12 mouse cellular contexts compared by ENCODE assay signal in genomic region chr5:120437539-120437938, GRCm38 (mm10). TPM values are rescaled to one million over a fixed set of nuclear protein-coding genes. Genes with fewer than 3 reads are reported as not detected.
DNase-seq lines count a peak whose midpoint lies in the region; ATAC-seq lines count a peak whose summit lies in the region.
"Had no signal": no experiment of that assay in that cellular context is flagged by ENCODE, and none has a peak within 500 bp of the region (broad histone marks: within the 10 kb centered on the region; RNA-seq: fewer than 3 reads in every experiment).

No protein-coding gene starts in this region.

- no peak for DNase-seq in heart, adult 9 months (ENCODE audit: low spot score in 2 of 2)
- no peak for DNase-seq in embryonic facial prominence, embryonic 14.5 days (ENCODE audit: low spot score)
- DNase-seq in limb, embryonic 10.5 days (ENCODE audit: low spot score), result no peak
- no peak for DNase-seq in urinary bladder, adult 18-20 months (ENCODE audit: low spot score in 2 of 2)
- no peak for DNase-seq in layer of hippocampus, postnatal 36 days
- no peak for DNase-seq in adrenal gland, postnatal 14 days
- DNase-seq: kidney, postnatal 36 days; lung, postnatal 14 days had no signal

- H3K9me3 ChIP-seq in heart, embryonic 12.5 days (replicated peaks), result no peaks in the 10 kb centered on the region
- no peaks in the 10 kb centered on the region for H3K9me3 ChIP-seq in embryonic facial prominence, embryonic 14.5 days (ENCODE audit: control insufficient read depth, low read length)
- no peaks in the 10 kb centered on the region for H3K9me3 ChIP-seq in limb, embryonic 10.5 days (replicated peaks)
- no peaks in the 10 kb centered on the region for H3K9me3 ChIP-seq in neural tube, embryonic 14.5 days (ENCODE audit: control insufficient read depth, low read length)
- H3K9me3 ChIP-seq: embryonic facial prominence, embryonic 15.5 days had no signal

- peaks cover 34% of the 10 kb centered on the region for H3K4me1 ChIP-seq in heart, embryonic 12.5 days (replicated peaks)
- no peaks in the 10 kb centered on the region for H3K4me1 ChIP-seq in embryonic facial prominence, embryonic 14.5 days (ENCODE audit: control insufficient read depth, insufficient read depth, low read length)
- H3K4me1 ChIP-seq in limb, embryonic 10.5 days, result peaks cover 41% of the 10 kb centered on the region
- H3K4me1 ChIP-seq in neural tube, embryonic 14.5 days (ENCODE audit: control insufficient read depth, insufficient read depth, low read length), result peaks cover 8% of the 10 kb centered on the region

- peak overlapping the region; percentile 42 for H3K4me2 ChIP-seq in heart, embryonic 12.5 days
- peak overlapping the region; percentile 15; the same call in 1 of the 2 replicates for H3K4me2 ChIP-seq in embryonic facial prominence, embryonic 14.5 days (ENCODE audit: low read depth, low read length)
- peak overlapping the region; percentile 74 for H3K4me2 ChIP-seq in neural tube, embryonic 14.5 days (ENCODE audit: low read depth, low read length)

- peaks cover 92% of the 10 kb centered on the region for H3K27me3 ChIP-seq in heart, embryonic 12.5 days (replicated peaks)
- H3K27me3 ChIP-seq in embryonic facial prominence, embryonic 14.5 days (replicated peaks; ENCODE audit: control insufficient read depth, insufficient read depth, low read length), result peaks cover 92% of the 10 kb centered on the region
- peaks cover 95% of the 10 kb centered on the region for H3K27me3 ChIP-seq in limb, embryonic 10.5 days (ENCODE audit: low read depth, poor library complexity, severe bottlenecking)
- peaks cover 24% of the 10 kb centered on the region for H3K27me3 ChIP-seq in neural tube, embryonic 14.5 days (ENCODE audit: control insufficient read depth, insufficient read depth, low read length)

- H3K4me3 ChIP-seq in heart, embryonic 12.5 days, result peak overlapping the region; percentile 27
- H3K4me3 ChIP-seq in embryonic facial prominence, embryonic 14.5 days (ENCODE audit: low read depth, low read length), result no peak overlapping the region; the same call in 1 of the 2 replicates
- peak overlapping the region; percentile 29 for H3K4me3 ChIP-seq in limb, embryonic 10.5 days
- peak overlapping the region; percentile 53 for H3K4me3 ChIP-seq in neural tube, embryonic 14.5 days (ENCODE audit: low read depth, low read length)
- H3K4me3 ChIP-seq: embryonic facial prominence, embryonic 15.5 days had no signal

- H3K9ac ChIP-seq in heart, embryonic 12.5 days, result no peak overlapping the region
- 0 out of 2 replicates have a peak overlapping the region, but pooled peaks have one; percentile 14 for H3K9ac ChIP-seq in embryonic facial prominence, embryonic 14.5 days (ENCODE audit: low read depth, low read length)
- H3K9ac ChIP-seq in neural tube, embryonic 14.5 days (replicated peaks; ENCODE audit: low read depth, low read length), result peak overlapping the region; percentile 89
- H3K9ac ChIP-seq: embryonic facial prominence, embryonic 15.5 days had no signal

- no peak overlapping the region for H3K27ac ChIP-seq in heart, embryonic 12.5 days (ENCODE audit: poor library complexity, severe bottlenecking)
- no peak overlapping the region for H3K27ac ChIP-seq in embryonic facial prominence, embryonic 14.5 days (replicated peaks; ENCODE audit: low read depth, low read length)
- H3K27ac ChIP-seq in limb, embryonic 10.5 days, result 0 out of 2 replicates have a peak overlapping the region, but pooled peaks have one; percentile 42
- peak overlapping the region; percentile 91 for H3K27ac ChIP-seq in neural tube, embryonic 14.5 days (ENCODE audit: low read depth, low read length)
- H3K27ac ChIP-seq: embryonic facial prominence, embryonic 15.5 days had no signal

- 2% methylated on average over 17 of the region's 17 CpGs for WGBS in heart, embryonic 12.5 days
- 2% methylated on average over 16 of the region's 17 CpGs for WGBS in embryonic facial prominence, embryonic 14.5 days
- WGBS in limb, embryonic 10.5 days, result 1% methylated on average over 17 of the region's 17 CpGs
- WGBS in neural tube, embryonic 14.5 days, result under 1% methylated on average over 17 of the region's 17 CpGs

- no peak for ATAC-seq in heart, embryonic 12.5 days (ENCODE audit: insufficient number of reproducible peaks, low FRiP score)
- ATAC-seq in embryonic facial prominence, embryonic 14.5 days (ENCODE audit: low read depth), result no peak
- no peak for ATAC-seq in neural tube, embryonic 14.5 days (ENCODE audit: low read depth)

- no peaks in the 10 kb centered on the region for H3K36me3 ChIP-seq in heart, embryonic 12.5 days
- no peaks in the 10 kb centered on the region for H3K36me3 ChIP-seq in embryonic facial prominence, embryonic 14.5 days (ENCODE audit: control insufficient read depth, insufficient read depth, low read length)
- H3K36me3 ChIP-seq in limb, embryonic 10.5 days, result no peaks in the 10 kb centered on the region
- no peaks in the 10 kb centered on the region for H3K36me3 ChIP-seq in neural tube, embryonic 14.5 days (ENCODE audit: control insufficient read depth, insufficient read depth, low read length)
- H3K36me3 ChIP-seq: embryonic facial prominence, embryonic 15.5 days had no signal

RNA-seq across cellular contexts. Expression of gene Lhx5, which starts 6.0 kb away (rescaled TPM):
- polyA plus RNA-seq in heart, embryonic 12.5 days (2016; fragmentation: Nextera tagmentation; extraction: Ambion mirVana), result 0.11 TPM in 1 of 2 replicates, not detected in the other
- not detected in 2 replicates for polyA plus RNA-seq in embryonic facial prominence, embryonic 14.5 days (2014; fragmentation: Nextera tagmentation; extraction: Ambion mirVana)
- polyA plus RNA-seq in limb, embryonic 10.5 days (2016; fragmentation: Nextera tagmentation; extraction: Ambion mirVana), result not detected in 2 replicates
- 27.6 and 28.1 TPM in 2 replicates for polyA plus RNA-seq in neural tube, embryonic 14.5 days (2014; fragmentation: Nextera tagmentation; extraction: Ambion mirVana)
- total RNA-seq in layer of hippocampus, postnatal 36 days (2021), result under 1 TPM in 1 of 2 experiments, not detected in 1; 0.13 TPM
- total RNA-seq in adrenal gland, postnatal 14 days (2021), result not detected in 2 replicates
- total RNA-seq: granulocyte monocyte progenitor cell, adult 5-6 weeks had no signal

RNA-seq across cellular contexts. Expression of gene Sdsl, which starts 35.1 kb away (rescaled TPM):
- 9.1 and 10.6 TPM in 2 replicates for polyA plus RNA-seq in heart, embryonic 12.5 days (2016; fragmentation: Nextera tagmentation; extraction: Ambion mirVana)
- 1.2 and 1.6 TPM in 2 replicates for polyA plus RNA-seq in embryonic facial prominence, embryonic 14.5 days (2014; fragmentation: Nextera tagmentation; extraction: Ambion mirVana)
- polyA plus RNA-seq in limb, embryonic 10.5 days (2016; fragmentation: Nextera tagmentation; extraction: Ambion mirVana), result 5.2 and 5.6 TPM in 2 replicates
- 5.8 and 8.3 TPM in 2 replicates for polyA plus RNA-seq in neural tube, embryonic 14.5 days (2014; fragmentation: Nextera tagmentation; extraction: Ambion mirVana)
- total RNA-seq in layer of hippocampus, postnatal 36 days (2021), result 1 to 10 TPM; 6.9 to 8.3 TPM
- total RNA-seq in adrenal gland, postnatal 14 days (2021), result 43.0 and 43.7 TPM in 2 replicates

RNA-seq across cellular contexts. Expression of gene Sds, which starts 38.8 kb away (rescaled TPM):
- polyA plus RNA-seq in heart, embryonic 12.5 days (2016; fragmentation: Nextera tagmentation; extraction: Ambion mirVana), result not detected in 2 replicates
- polyA plus RNA-seq in embryonic facial prominence, embryonic 14.5 days (2014; fragmentation: Nextera tagmentation; extraction: Ambion mirVana), result not detected in 2 replicates
- not detected in 2 replicates for polyA plus RNA-seq in limb, embryonic 10.5 days (2016; fragmentation: Nextera tagmentation; extraction: Ambion mirVana)
- 0.29 TPM in 1 of 2 replicates, not detected in the other for polyA plus RNA-seq in neural tube, embryonic 14.5 days (2014; fragmentation: Nextera tagmentation; extraction: Ambion mirVana)
- not detected for total RNA-seq in layer of hippocampus, postnatal 36 days (2021)
- total RNA-seq in adrenal gland, postnatal 14 days (2021), result 3.5 and 28.1 TPM in 2 replicates
- total RNA-seq: granulocyte monocyte progenitor cell, adult 5-6 weeks had no signal
- polyA plus RNA-seq: embryonic facial prominence, embryonic 15.5 days had no signal

Comparison
In these comparisons a context has a peak if more than half of its experiments do, and no peak if none do; other contexts are left out.
1. H3K27ac ChIP-seq: peak in limb, embryonic 10.5 days (single experiment) and neural tube, embryonic 14.5 days (single experiment); none in heart, embryonic 12.5 days (single experiment) and embryonic facial prominence, embryonic 14.5 days (single experiment).
2. H3K4me2 ChIP-seq: peak in every context shown above with its lines; median percentile 74 in neural tube, embryonic 14.5 days; 42 in heart, embryonic 12.5 days; 15 in embryonic facial prominence, embryonic 14.5 days.
3. RNA of gene Lhx5, which starts 6.0 kb away (polyA plus RNA-seq): 27.6 to 28.1 TPM in neural tube, embryonic 14.5 days; 0.11 TPM in heart, embryonic 12.5 days, not detected in embryonic facial prominence, embryonic 14.5 days and not detected in limb, embryonic 10.5 days; every median in the first group is over 10 times any median in the second.